Mouse (Mus musculus) liver, embryonic 14.5 days (tissue): ENCODE results near the gene Blnk.

Experiments
- CTCF ChIP-seq: IDR thresholded peaks from 2 replicates; pipeline ENCODE4 v1.5.1; 2016; ENCODE audit warnings: antibody characterized with exemption, low read depth, control low read depth
- EP300 ChIP-seq: IDR thresholded peaks from 2 replicates; pipeline ENCODE4 v1.6.1; 2016; ENCODE audit warnings: antibody characterized with exemption, low read depth

DNA sequence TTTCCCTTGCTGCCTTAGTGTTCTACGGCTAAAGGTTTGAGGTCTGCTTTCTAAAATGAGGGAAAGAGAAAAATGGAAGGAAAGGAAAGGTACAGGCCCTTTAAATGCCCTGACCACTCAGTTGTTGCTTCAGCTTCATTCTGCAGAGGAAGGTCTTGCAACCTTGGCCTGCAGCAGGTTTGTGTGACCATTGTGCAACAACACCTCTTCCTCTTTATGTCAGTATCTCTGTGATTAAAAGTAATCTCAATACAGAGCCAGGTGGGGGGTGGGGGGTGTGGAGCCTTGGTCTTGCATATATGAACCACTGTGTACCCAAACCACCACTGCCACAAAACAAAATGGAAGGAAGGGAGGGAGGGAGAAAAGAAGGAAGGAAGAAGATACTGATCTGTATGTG, 105.4 kb downstream of the Blnk start:
- no peak for TF ChIP-seq CTCF
- TF ChIP-seq EP300 = no peak
